Mouse (Mus musculus) kidney, adult 8-10 months (tissue): ENCODE measurements around the gene Elf4.

Experiments used
- DNase-seq, 2 experiments: peaks; one replicate each; pipeline ENCODE4 v3.0.0; 2022

Gene Elf4

DNA sequence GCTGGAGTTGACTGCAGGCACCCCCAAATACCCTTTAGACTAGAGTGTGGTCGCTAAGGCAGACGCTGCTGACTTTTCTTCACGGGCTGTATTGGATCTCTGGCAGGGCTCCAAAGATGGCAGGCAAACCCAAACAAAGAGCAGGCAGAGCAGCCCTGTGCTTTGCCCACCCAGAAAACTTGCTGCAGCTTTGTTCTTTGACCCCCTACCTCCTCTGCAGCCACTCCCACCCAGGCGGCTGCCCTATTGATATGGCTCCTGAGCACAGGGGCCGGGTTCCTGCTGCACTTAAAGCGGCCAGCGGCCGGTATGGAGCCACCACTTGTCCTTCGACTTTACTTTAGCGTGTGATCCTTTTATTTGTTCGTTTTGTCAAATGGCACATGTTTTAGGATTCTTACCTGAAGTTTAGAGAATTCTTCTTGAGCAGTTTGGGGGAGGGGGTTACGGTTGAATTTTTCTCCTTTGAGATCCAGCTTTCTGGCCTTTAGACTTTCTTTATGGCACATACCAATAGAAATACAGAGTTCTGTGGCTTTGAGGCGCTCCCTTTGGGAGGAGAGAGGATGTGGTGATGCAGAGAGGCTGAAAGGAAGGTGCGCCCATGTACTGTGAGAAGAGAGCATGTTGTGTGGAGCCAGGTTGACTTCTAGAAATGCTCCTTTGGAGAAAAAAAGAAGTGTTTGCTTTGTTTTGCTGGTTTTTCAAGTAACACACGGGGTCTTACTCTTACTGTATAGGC is 96.9 kb downstream of the Elf4 start:
- DNase-seq = no peak
